Mouse (Mus musculus) bone marrow, adult 2 months (tissue): Measurements from ENCODE around the gene Znhit2. TPM values are rescaled to one million over a fixed set of nuclear protein-coding genes. Genes with fewer than 3 reads are reported as not detected.
A peak's percentile ranks its signal among the peaks of the same experiment; 100 is the strongest.

Experiments used
- H3K27ac ChIP-seq: fragments of 200-500 bp; 2 replicates; pipeline ENCODE4 v1.5.1; 2012; ENCODE audit warnings: low read depth, mild to moderate bottlenecking, control low read depth, inconsistent platforms, low read length; ENCODE audit not compliant: control insufficient read depth, poor library complexity, insufficient read depth
- H3K4me1 ChIP-seq: fragments of 200-500 bp; 2 replicates; pipeline ENCODE4 v1.6.1; 2011; ENCODE audit warnings: low read length; ENCODE audit not compliant: control insufficient read depth, insufficient read depth
- H3K4me3 ChIP-seq: fragments of 200-500 bp; replicated peaks from 2 replicates; pipeline ENCODE3; 2011; ENCODE audit warnings: mild to moderate bottlenecking, low read depth, low read length, control low read depth; ENCODE audit not compliant: control insufficient read depth
- CTCF ChIP-seq: fragments of 200-500 bp; IDR thresholded peaks from 2 replicates; pipeline ENCODE4 v1.5.1; 2011; ENCODE audit warnings: low read length, control low read depth; ENCODE audit not compliant: control insufficient read depth, insufficient read depth
- POLR2A ChIP-seq: fragments of 200-500 bp; IDR thresholded peaks from 2 replicates; pipeline ENCODE4 v1.6.1; 2011; ENCODE audit warnings: low read depth, mild to moderate bottlenecking, control low read depth, low read length, borderline replicate concordance; ENCODE audit not compliant: control insufficient read depth
- WGBS: fragments of 180-500 bp; shearing (Covaris S2); methylation state at CpG from one replicate; pipeline ENCODE4 v1.1.7; 2018; 5-methylcytosine and 5-hydroxymethylcytosine counted together
- polyA plus RNA-seq: library from polyadenylated mRNA; stranded (reverse); fragments of >200 nt; gene quantifications from 2 replicates; pipeline ENCODE4 v1.2.4, GENCODE M21; 2011; ENCODE audit warnings: low replicate concordance; ENCODE audit not compliant: missing spikeins, insufficient read depth, insufficient read length

The Znhit2 gene
- polyA plus RNA-seq: 8.4 and 14.3 TPM in 2 replicates

DNA sequence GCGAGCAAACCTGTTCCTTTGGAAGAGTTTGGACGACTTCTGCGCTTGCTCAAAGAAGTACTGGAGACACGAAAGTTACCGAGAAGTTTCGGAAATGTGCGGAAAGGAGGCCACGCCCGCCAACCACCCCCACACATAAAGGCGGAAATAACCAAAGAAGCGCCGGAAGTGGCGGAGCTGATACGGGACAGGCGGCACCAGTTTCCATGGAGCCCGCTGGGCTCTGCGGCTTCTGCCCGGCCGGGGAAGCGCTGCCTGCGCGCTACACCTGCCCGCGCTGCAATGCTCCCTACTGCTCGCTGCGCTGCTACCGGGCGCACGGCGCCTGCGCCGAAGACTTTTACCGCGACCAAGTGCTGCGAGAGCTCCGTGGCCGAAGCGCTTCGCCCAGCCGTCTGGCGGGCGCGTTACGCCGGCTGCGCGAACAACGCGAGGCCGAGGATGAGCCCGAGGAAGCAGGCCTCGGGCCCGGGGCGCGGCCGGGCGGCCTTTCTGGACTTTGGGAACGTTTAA lies at the start of gene Znhit2:
Gene Znhit2 (plus strand): TSS at position 172 of the 513 bp plus-strand sequence.
- peaks cover 3% of the 10 kb centered on the region for H3K4me1 ChIP-seq
- under 1% methylated on average over 58 of the region's 58 CpGs for whole genome bisulfite sequencing

GRCm38 (mm10) chr19:6013691-6014090 lies 47.3 kb upstream of the Znhit2 start:
- Histone ChIP-seq H3K4me1 (peaks cover 1% of the 10 kb centered on the region; the same call in 1 of the 2 replicates), H3K4me3 (peak overlapping the region; percentile 91), H3K27ac (no peak overlapping the region)
- TF ChIP-seq POLR2A (no peak), CTCF (no peak)
- 89% methylated on average over 10 of the region's 10 CpGs for WGBS

More for the DNA sequence above, at the start of gene Znhit2:
- TF ChIP-seq CTCF (no peak), POLR2A (peak; percentile 79; the same call in 1 of the 2 replicates)
- H3K4me3 ChIP-seq: peak within 1 kb of the TSS; percentile 84
- H3K27ac ChIP-seq: peak within 1 kb of the TSS; percentile 98

DNA sequence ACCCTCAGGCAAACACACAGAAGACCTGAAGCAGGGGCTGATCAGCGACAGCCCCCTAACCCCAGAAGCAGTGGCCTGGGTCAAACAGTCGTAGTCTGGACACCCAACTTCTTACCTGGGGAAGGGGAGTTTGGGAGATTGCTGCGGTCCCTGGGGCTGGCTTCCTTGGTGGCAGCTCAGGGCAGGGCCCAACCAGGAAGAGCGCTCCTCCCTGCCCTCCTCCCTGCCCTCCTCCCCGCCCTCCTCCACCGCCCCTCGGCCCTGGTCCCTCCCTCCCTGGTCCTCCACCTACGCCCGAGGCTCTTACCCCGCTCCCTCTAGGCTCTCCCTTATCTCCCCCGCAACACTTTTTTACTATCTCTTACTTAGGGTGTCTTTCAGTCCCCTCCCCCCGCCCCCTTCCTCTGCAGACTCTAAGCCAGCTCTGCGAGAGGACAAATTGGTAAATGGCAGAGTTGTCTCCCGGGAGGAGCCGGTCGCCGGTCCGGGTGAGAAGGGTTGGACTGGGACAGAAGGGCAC lies 45.9 kb upstream of the Znhit2 start:
- Histone ChIP-seq H3K4me1 (peaks cover 1% of the 10 kb centered on the region; the same call in 1 of the 2 replicates), H3K27ac (peak overlapping the region; percentile 86), H3K4me3 (peak overlapping the region; percentile 91)
- TF ChIP-seq CTCF: no peak
- peak; percentile 82; the same call in 1 of the 2 replicates for TF ChIP-seq POLR2A
- 3% methylated on average over 18 of the region's 18 CpGs for WGBS

DNA sequence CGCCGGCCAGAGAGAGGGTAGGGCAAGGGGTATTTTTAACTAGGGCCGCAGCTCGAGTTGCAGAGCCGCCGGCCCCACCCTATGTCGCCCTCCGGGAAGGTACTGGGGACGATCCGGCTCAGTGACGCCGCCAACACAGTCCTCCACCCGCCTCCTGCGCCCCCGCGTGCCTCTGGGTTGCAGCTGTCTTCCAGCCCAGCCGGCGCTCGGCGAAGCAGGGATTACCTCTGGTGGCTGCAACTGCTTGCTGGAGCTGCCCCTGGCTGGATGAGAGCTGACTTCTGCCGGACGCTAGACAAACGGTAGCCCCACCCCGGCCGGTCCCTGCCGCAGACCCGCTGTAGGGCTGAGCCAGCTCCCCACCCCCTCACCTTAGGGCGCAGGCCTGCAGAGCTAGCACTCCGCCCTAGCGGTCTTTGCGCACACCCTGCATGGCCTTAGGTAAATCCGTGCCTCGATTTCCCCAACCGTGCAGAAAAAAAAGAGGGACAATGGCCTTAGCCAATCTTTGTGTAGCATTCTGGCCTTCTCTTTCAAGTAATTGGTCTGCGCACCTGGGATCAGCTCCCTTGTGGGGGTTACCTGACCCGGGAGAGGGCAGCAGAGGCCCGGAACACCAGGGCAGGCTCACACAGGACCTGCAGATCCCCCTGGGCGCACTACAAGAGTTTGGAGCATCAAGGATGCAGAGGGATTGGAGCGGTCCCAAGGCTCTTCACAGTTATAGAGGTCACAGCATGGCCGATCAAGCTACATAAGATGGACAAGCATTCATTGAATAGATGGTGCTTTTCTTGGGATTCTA lies 45.3 kb upstream of the Znhit2 start, which contains the start of gene Capn1:
Gene Capn1 (minus strand): TSS at position 387 of the 805 bp plus-strand sequence.
- TF ChIP-seq POLR2A: peak; percentile 45; the same call in 1 of the 2 replicates
- TF ChIP-seq CTCF: no peak
- H3K4me3 ChIP-seq: peak within 1 kb of the TSS; percentile 91
- H3K27ac ChIP-seq: peak within 1 kb of the TSS; percentile 86
- H3K4me1 ChIP-seq: peaks cover 1% of the 10 kb centered on the region; the same call in 1 of the 2 replicates
- 6% methylated on average over 40 of the region's 40 CpGs for WGBS

- TF ChIP-seq CTCF (no peak), POLR2A (no peak)
- H3K27ac ChIP-seq: no peak overlapping the region
- WGBS: 73% methylated on average over 7 of the region's 7 CpGs
- peaks cover 2% of the 10 kb centered on the region; the same call in 1 of the 2 replicates for H3K4me1 ChIP-seq
- no peak overlapping the region for H3K4me3 ChIP-seq
Observed at GRCm38 (mm10) chr19:6016532-6016931, 44.5 kb upstream of the Znhit2 start.

DNA sequence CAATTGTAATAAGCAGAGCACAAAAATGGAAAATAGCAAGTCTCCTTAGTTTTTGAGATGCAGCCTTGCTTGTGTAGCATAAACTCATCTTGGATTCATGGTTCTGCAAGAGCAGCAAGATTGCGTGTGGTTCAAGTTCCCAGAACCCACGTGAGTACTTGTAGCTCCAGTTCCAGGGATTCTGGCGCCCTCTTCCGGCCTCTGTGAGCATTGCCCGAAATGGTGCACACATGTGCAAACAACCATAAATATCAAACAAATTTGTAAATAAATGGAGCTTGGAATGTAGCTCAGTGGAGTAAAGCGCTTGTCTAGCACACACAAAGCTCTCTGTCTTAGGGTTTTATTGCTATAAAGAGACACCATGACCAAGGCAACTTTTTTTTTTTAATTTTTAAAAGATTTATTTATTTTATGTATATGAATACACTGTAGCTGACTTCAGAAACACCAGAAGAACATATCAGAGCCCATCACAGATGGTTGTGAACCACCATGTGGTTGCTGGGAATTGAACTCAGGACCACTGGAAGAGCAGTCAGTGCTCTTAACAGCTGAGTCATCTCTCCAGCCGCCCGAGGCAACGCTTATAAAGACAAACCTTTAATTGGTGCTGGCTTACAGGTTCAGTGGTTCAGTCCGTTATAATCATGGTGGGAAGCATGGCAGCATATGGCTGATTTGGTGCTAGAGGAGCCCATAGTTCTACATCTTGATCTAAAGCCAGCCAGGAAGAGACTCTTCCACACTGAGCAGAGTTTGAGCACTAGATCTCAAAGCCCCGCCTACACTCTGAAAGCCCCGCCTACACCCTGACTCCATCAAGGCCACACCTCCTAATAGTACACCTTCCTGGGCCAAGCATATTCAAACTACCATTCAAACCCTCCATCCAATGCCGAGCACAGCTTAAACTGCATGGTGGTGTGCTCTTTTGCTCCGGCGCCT lies 42.6 kb upstream of the Znhit2 start:
- Histone ChIP-seq H3K27ac (no peak overlapping the region), H3K4me1 (peaks cover 4% of the 10 kb centered on the region; the same call in 1 of the 2 replicates), H3K4me3 (no peak overlapping the region)
- TF ChIP-seq CTCF (peak; percentile 96), POLR2A (no peak)
- WGBS: 19% methylated on average over 15 of the region's 15 CpGs

GRCm38 (mm10) chr19:6020276-6020675 lies 40.7 kb upstream of the Znhit2 start:
- Histone ChIP-seq H3K27ac (no peak overlapping the region), H3K4me1 (peaks cover 4% of the 10 kb centered on the region; the same call in 1 of the 2 replicates), H3K4me3 (no peak overlapping the region)
- 45% methylated on average over 3 of the region's 3 CpGs for WGBS
- TF ChIP-seq POLR2A (no peak), CTCF (0 out of 2 replicates have a peak, but pooled peaks have one; percentile 8)

DNA sequence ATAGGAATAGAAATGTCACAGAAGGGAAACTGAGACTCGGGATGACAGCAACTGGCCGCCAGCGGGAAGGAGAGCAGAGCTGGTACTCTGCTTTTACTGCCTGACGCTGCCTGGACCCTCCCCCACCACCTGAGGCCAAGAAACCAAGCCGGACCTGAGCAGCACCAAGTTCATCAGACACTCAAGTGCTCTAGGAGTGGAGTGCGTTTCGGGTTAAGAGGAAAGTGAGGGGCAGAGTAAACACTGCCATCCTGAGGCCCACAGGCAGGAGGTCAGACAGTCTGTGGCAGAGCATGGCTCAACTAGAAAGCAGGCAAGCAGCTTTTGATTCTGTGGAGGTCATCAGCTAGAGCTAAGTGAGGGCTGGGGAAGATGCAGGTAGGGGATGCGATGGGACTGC lies 37.9 kb upstream of the Znhit2 start:
- Histone ChIP-seq H3K4me1 (peaks cover 3% of the 10 kb centered on the region; the same call in 1 of the 2 replicates), H3K4me3 (no peak overlapping the region)

More for the DNA sequence above, 37.9 kb upstream of the Znhit2 start:
- TF ChIP-seq CTCF (no peak), POLR2A (no peak)
- H3K27ac ChIP-seq: no peak overlapping the region
- WGBS: 83% methylated on average over 8 of the region's 8 CpGs
